Mouse (Mus musculus): ENCODE data around the gene Ano9. TPM values are rescaled to one million over a fixed set of nuclear protein-coding genes. Genes with fewer than 3 reads are reported as not detected.

Gene Ano9
- total RNA-seq (2017): not detected in 3 replicates

DNA sequence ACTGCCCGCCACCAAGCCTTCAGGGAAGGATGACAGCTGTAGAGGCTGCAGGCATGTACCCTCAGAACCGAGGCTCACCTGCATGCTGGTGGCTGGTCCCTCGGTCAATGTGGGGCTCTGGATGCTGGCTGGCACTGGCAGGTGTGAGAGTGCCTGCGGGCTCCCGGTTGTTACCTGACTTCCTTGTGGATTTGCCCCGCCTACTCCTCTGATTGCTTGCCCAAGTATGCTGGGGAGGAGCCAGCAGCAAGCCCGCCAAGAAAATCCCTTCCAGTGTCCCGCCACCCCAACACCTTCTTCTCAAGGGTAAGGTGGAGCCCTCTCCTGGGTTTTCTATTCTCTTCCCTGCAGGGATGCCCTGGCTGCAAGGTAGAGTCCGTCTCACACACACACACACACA lies at the start of gene Ano9:
TSS of gene Ano9 (minus strand) at position 171 of the 400 bp plus-strand sequence.
- ATAC-seq (replicated peaks; ENCODE audit: insufficient number of reproducible peaks, low FRiP score, low TSS enrichment, poor library complexity, severe bottlenecking): no peak

DNA sequence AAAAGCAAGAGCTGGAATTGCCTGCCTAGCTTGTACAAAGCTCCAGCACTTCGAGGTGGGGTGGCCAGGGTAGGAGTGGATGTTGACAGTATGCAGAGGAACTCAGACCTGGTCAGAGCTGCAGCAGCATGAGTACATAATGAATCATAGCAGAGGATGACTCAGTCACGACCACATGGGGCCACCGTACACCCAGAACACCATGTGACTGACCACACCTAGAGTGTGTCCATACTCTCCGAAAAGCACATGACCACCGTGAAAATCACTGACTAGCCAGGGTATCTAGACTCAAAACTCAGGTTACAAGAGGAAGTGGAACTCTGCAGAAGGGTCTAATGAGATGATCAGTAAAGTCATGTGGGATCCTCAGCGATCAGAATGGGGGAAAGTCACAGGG lies 47.2 kb upstream of the Ano9 start:
- ATAC-seq (replicated peaks; ENCODE audit: insufficient number of reproducible peaks, low FRiP score, low TSS enrichment, poor library complexity, severe bottlenecking): peak; percentile 76

DNA sequence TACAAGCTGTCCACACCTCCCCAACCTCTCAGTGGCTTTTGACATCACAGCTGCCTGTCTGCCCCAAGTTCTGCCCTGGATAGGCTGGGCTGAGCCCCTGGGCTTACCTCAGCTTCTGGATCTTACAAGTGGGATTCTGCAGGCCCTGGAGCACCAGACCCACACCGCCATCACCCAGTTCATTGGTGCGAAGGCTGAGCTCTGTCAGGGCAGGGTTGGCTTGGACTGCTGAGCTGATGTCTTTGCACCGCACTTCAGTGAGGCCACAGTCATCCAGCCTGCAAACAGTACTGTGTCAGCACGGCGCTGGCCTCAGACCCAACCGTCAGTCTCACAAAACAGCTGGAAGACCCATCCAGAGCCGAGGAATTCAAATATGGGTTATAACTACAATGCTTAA lies 46.8 kb upstream of the Ano9 start:
- no peak for ATAC-seq (replicated peaks; ENCODE audit: insufficient number of reproducible peaks, low FRiP score, low TSS enrichment, poor library complexity, severe bottlenecking)

DNA sequence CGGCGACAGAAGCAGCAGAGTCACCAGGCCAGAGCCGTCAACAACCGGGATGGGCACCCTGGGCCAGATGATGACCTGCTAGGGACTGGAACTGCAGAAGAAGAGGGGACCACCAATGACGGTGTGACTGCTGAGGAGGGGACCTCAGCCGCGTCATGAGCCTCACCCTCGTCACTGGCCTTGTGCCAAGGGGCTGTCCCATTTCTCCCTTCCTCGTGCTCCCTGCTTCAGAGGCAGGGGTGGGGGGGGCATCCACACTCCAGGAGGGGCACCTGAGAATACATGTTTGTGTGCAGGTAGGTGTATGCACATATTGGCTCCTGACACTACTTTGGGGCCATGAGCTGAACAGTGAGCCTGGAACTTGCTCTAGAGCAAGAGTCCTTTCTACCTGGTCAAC lies 37.8 kb upstream of the Ano9 start:
- ATAC-seq (replicated peaks; ENCODE audit: insufficient number of reproducible peaks, low FRiP score, low TSS enrichment, poor library complexity, severe bottlenecking): no peak

DNA sequence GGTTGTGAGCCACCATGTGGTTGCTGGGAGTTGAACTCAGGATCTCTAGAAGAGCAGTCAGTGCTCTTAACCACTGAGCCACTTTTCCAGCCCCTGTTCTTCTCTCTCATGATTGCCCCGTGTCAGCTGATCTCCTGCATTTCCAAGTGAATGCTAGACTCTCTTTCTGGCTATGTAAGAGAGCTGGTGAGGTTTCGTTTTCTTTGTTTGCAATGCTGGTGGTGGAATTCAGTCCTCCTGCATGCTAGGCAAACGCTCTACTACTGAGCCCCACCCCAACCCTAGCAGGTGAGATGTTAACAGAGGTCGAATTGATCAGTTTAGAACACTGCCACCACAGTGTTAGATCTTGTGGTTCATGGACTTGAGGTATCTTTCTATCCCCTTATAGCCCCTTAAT lies 31.0 kb upstream of the Ano9 start:
- ATAC-seq (replicated peaks; ENCODE audit: insufficient number of reproducible peaks, low FRiP score, low TSS enrichment, poor library complexity, severe bottlenecking): no peak

DNA sequence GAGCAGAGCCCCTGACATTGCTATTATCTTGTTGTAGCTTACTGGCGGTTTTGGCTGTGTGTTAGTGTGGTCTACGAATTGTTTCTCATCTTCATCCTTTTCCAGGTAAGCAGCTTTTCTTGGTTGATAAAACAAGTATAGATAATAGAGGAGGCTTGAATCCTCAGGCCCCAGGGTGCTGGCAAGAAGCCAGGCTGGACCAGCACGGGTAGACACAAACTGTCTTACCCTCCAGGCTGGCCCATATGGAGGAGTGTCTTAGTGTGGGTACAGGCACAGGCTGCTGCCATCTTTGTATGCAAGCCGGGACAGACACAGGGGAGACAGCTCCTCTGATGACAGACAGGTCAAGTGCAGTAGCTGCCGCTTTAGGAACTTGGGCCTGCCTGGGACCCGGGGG lies 29.4 kb upstream of the Ano9 start:
- no peak for ATAC-seq (replicated peaks; ENCODE audit: insufficient number of reproducible peaks, low FRiP score, low TSS enrichment, poor library complexity, severe bottlenecking)

DNA sequence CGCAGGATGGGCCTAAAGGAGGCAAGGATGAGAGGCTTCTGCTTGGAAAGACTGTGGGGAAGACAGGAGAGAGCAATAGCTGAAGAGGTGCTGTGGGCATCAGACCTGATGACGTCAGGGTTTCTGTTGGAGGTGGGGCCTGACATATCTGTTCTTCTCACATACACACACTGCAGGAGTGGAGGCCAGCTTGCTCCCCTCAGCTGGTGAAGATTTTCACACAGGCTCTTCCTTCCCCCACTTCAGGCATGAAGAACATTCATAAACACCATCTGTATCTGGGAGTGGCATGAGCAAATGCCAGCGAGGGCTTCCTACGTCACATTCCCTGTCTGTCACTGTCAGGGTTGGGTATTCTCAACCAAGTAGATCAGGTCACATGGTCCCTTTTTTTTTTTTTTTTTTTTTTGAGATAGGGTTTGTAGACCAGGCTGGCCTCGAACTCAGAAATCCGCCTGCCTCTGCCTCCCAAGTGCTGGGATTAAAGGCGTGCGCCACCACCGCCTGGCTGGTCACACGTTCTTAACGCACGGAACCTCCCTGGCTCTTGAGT lies 28.5 kb upstream of the Ano9 start:
- no peak for ATAC-seq (replicated peaks; ENCODE audit: insufficient number of reproducible peaks, low FRiP score, low TSS enrichment, poor library complexity, severe bottlenecking)

DNA sequence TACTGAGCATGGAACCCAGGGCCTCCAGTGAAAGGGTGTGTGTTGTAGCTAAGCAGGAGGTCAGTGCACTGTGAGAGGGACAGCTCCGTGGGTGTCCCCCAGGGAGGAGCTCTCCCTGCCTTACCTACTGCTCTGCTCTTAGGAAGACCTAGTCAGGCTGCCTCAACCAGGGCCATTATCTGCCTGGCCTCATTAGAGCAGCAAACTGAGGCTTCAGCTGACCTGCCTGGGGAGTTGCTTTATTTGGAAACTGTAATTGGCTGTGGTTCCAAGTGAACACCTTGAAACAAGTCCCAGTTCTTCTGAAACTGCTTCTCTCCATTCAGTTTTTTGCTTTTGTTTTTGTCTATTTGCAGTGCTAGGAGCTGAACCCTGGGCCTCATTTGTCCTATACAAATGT lies 27.8 kb upstream of the Ano9 start:
- ATAC-seq (replicated peaks; ENCODE audit: insufficient number of reproducible peaks, low FRiP score, low TSS enrichment, poor library complexity, severe bottlenecking): no peak

DNA sequence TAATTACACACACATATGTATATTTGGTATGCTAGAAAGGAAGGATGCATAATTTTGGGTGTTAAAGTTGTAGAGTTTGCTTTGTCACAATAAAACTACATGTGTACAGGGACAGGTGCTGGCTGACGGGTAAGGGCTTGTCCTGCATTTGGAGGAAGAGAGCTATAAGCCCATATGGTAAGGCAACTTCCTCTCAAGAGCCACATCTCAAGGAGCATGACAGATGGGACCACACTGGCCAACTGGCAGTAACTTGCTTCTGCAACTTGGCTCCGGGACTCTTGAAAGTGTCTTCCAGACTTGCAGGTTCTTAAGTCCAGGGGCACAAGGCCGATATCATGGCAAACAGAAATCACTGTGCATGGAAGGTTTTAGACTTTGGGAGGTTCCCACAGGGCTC lies 27.0 kb upstream of the Ano9 start:
- no peak for ATAC-seq (replicated peaks; ENCODE audit: insufficient number of reproducible peaks, low FRiP score, low TSS enrichment, poor library complexity, severe bottlenecking)

DNA sequence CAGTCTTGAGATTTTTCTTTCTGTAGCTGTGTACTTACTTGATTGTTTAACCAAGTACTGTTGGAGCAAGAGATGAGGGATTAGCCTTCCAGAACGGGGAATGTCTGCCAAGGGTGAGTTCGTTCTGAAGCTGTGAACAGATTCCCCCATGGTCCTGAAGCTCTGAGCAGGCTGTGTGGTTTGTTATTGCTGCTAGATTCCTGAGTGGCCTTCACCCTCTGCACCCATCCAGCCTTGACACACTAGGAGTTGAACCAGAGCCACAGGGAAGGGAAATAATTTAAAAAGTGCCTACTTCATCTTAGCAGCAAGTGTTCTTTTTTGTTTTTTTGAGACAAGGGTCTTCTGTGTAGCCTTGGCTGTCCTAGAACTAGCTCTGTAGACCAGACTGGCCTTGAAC lies 26.3 kb upstream of the Ano9 start:
- no peak for ATAC-seq (replicated peaks; ENCODE audit: insufficient number of reproducible peaks, low FRiP score, low TSS enrichment, poor library complexity, severe bottlenecking)

DNA sequence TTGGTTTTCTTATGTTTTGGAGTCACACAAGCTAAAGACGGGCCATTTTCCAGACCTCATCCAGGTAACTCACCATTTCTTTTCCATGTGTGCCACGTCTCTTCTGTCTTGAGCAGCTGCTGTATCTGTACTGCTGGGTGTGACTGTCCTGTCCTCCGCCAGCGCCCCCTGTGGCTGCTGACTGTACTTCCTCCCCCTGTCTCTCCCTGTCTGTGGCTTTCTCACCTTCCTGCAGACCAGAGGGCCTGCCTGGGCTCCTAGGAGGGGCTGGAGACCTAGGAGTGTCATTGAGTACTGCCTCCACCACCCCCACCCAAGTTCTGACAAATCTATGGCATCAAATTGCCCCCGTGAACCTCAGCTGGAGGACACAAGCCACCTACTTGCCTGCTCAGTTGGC lies 25.5 kb upstream of the Ano9 start:
- ATAC-seq (replicated peaks; ENCODE audit: insufficient number of reproducible peaks, low FRiP score, low TSS enrichment, poor library complexity, severe bottlenecking): peak; percentile 71; the same call in 1 of the 2 replicates

DNA sequence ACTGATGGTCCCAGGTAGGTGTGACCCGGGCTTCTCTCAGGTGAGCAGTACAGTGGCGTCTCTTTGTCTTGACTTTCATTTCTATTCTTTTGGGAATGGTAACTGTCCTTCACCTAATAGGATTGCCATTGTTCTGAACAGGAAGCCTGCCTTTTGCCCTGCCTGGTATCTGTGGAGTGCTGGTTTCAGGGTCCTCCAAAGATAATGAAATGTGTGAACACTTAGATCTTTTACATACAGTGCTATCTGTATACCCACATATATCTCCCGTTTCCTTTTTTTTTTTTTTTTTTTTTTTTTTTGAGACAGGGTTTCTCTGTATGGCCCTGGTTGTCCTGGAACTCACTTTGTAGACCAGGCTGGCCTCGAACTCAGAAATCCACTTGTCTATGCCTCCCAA lies 23.7 kb upstream of the Ano9 start:
- no peak for ATAC-seq (replicated peaks; ENCODE audit: insufficient number of reproducible peaks, low FRiP score, low TSS enrichment, poor library complexity, severe bottlenecking)

DNA sequence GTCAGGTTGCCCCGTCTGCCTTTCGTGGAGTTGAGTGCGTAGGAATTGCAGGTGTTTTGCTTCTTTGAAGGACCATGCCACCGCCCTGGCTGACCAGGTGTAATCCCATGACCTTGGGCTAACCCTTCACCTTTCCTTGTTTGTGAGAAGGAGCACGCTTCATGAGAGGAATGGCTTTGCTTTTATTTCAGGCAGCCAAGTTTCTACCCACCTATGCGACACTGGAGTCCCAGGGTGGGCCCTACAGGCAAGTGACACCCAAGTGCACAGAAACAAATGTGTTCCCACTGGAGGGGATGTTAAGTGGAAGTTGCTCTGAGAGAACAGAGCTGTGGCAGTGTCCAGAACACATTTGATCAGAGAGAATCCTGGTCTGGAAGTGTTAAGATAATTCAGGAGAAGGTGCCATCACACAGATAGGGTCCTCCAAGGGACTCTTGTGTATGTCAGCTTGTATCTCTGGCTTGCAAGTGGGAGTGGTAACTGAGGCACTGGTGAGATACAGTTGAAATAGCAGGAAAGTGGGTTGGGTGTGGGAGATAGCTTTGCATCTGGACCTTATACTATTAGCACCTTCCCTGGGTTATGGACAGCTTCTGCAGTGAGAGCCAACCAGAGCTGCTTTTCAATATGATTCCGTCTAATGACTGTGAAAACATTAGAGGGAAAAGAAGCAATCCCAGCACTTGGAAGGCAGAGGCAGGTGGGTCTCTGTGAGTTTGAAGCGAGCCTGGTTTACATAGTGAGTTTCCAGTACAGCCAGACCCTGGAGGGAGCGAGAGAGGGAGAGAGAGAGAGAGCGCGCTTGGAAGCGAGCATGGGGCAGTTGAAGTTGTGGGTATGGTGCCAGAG lies 14.5 kb upstream of the Ano9 start:
- no peak for ATAC-seq (replicated peaks; ENCODE audit: insufficient number of reproducible peaks, low FRiP score, low TSS enrichment, poor library complexity, severe bottlenecking)

DNA sequence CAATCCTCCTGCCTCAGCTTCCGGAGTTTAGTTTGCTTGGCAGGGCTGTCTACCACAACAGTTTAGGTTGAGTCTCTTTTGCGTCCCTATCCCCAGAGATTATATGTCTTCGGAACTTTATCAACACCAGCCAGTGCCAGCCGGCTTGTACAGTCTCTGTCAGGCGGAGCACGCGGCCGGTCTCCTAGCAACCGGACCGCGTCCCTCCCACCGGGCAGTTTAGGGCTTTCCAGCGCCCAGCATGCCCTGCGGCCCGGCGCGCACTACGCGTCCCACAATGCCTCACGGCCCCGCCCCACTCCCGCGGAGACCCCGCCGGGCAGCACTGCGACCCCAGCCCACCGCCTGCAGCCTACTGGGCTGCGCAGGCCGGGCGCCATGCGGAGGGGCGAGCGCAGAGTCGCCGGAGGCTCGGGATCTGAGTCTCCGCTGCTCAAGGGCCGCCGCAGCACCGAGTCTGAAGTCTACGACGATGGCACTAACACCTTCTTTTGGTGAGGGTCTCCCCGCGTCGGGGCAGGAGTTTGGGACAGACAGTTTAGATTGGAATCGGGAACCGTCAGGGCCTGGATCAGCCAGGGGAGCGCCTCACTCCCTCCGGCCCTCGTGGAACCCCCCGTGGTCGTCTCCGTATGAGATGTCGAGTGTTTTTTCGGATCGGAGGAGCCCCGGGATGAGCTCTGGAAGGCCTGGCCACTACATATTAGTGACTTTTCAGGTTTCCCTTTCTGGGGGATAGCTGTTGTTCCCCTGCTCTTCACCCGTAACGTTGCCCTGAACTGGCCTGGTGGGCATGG lies 13.6 kb upstream of the Ano9 start:
- peak; percentile 93 for ATAC-seq (replicated peaks; ENCODE audit: insufficient number of reproducible peaks, low FRiP score, low TSS enrichment, poor library complexity, severe bottlenecking)

DNA sequence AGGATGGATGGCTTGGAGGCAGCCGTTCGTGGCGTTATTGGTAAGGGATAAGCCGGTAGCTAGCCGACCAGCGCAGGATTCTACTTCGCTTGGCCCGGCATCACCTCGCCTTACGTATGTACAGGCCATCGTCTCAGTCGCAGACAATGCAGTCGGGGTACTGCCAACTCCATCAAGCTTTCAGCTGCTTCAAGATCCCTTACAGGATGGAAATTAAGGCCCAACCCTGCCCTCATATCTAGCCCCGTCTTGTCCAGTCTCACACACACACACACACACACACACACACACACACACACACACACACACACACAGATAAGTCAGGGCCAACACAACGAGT lies 5.9 kb upstream of the Ano9 start:
- no peak for ATAC-seq (replicated peaks; ENCODE audit: insufficient number of reproducible peaks, low FRiP score, low TSS enrichment, poor library complexity, severe bottlenecking)

DNA sequence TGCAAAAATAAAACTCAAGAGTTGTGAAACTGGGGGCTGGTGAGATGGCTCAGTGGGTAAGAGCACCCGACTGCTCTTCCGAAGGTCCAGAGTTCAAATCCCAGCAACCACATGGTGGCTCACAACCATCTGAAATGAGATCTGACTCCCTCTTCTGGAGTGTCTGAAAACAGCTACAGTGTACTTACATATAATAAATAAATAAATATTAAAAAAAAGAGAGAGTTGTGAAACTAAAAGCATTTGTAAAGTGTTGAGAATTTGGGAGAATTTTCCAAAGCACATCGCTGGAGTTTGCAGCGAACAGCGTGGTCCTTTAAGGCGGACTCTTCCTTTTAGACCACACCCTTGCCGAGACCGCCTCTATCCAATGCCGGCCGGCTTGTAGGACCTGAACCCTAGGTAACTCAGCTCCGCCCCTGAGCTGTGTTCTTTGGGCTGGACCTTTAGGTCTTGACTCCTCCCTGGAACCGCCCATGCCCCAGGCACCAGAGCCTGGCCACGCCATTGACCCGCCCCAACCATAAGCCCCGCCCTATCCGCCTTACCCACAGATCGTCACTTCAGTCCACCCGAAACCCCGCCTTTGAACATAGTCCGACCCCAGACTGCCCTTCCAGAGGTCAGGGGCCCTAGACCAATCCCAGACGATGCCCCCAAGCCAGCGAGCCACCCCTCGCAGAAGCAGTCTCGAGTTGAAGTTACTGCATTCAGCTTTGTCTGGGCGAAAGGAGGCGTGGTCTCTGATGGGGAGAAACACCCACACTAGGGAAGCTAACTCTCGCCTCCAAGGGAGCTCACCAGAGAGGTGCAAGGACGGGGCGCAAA lies 5.3 kb upstream of the Ano9 start:
- ATAC-seq (replicated peaks; ENCODE audit: insufficient number of reproducible peaks, low FRiP score, low TSS enrichment, poor library complexity, severe bottlenecking): peak; percentile 100

DNA sequence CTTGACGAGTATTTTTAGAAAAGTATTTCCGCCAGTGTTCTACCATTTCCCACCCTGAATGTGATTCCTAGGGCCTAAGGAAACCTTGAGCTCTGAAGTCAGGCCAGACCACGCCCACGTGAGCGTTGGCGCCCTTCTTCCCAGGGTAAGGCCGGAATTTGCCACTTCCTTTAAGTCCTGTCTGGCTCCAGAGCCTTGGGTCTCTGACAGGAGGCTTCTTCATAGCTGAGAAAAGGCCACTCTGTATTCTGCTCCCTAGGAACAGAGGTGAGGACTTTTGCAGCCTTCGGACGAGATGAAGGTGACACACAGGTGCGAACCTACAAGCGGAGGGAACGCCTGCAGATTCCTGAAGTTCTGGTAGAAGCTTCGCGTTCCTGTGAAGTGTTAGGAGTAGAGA lies 4.6 kb upstream of the Ano9 start, which contains the start of gene Ptdss2:
TSS of gene Ptdss2 (plus strand) at position 138 of the 400 bp plus-strand sequence.
- ATAC-seq (replicated peaks; ENCODE audit: insufficient number of reproducible peaks, low FRiP score, low TSS enrichment, poor library complexity, severe bottlenecking): no peak

DNA sequence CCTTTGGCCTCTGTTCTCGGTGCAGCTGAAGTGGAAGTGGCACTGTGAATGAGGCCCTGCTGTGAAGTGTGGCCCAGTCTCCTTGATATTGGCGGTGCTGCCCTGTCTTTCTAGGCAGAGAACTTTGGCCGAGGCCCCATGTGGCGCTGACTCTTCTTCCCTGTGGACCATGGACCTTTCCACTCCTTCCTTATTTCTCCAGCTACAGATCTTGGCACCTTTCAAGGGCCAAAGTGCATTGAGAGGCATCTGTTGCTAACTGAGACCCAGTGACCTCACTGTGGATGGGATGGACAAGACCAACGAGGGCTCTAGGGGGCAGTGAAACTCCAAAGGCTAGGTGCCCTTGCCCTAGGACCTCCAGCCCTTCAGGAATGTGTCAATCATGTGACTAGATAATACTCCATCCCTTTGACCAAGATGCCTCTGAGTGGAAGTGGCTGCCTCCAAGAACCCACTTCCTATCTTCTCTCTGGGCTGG lies 3.5 kb upstream of the Ano9 start:
- ATAC-seq (replicated peaks; ENCODE audit: insufficient number of reproducible peaks, low FRiP score, low TSS enrichment, poor library complexity, severe bottlenecking): no peak

DNA sequence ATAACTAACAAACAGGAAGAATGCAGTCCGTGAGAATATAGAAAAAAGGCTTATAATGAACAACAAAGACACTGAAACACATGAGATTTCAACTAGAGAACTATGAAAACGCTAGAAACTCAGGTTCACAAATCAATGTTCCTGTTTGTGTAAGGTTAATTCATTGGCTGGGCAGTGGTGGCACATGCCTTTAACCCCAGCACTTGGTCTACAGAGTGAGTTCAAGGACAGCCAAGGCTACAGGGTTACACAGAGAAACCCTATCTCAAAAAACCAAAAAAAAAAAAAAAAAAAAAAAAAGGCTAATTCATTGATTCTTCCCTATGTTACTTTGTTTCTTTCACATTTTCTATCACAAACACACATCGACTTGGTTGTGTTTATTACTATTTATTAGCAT lies 3.0 kb upstream of the Ano9 start:
- no peak for ATAC-seq (replicated peaks; ENCODE audit: insufficient number of reproducible peaks, low FRiP score, low TSS enrichment, poor library complexity, severe bottlenecking)

Measured in monocyte, adult 5-6 weeks (primary cell).